Mouse (Mus musculus): Measurements from ENCODE around the gene Tek. TPM values are rescaled to one million over a fixed set of nuclear protein-coding genes. Genes with fewer than 3 reads are reported as not detected.

Gene Tek
- polyA plus RNA-seq (2014; fragmentation: Illumina TruSeq; extraction: RNeasy Lipid Tissue Mini Kit (QIAGEN cat#74804); ENCODE audit: low replicate concordance): 7.1 TPM

GRCm38 (mm10) chr4:94738838-94739731 is at the start of gene Tek:
Gene Tek, plus strand, starts transcription at chr4:94739289.

Other genes with a start within 250 kb of the Tek start
- not detected for gene Gm10306, start 182.7 kb upstream of the Tek start, polyA plus RNA-seq (2014; fragmentation: Illumina TruSeq; extraction: RNeasy Lipid Tissue Mini Kit (QIAGEN cat#74804); ENCODE audit: low replicate concordance)
- 27.8 TPM for gene Caap1, start 182.5 kb upstream of the Tek start, polyA plus RNA-seq (2014; fragmentation: Illumina TruSeq; extraction: RNeasy Lipid Tissue Mini Kit (QIAGEN cat#74804); ENCODE audit: low replicate concordance)
- gene Plaa, start 136.0 kb upstream of the Tek start, polyA plus RNA-seq (2014; fragmentation: Illumina TruSeq; extraction: RNeasy Lipid Tissue Mini Kit (QIAGEN cat#74804); ENCODE audit: low replicate concordance): 110 TPM
- gene Ift74, start 124.8 kb upstream of the Tek start, polyA plus RNA-seq (2014; fragmentation: Illumina TruSeq; extraction: RNeasy Lipid Tissue Mini Kit (QIAGEN cat#74804); ENCODE audit: low replicate concordance): 18.7 TPM
- gene Lrrc19, start 89.1 kb upstream of the Tek start, polyA plus RNA-seq (2014; fragmentation: Illumina TruSeq; extraction: RNeasy Lipid Tissue Mini Kit (QIAGEN cat#74804); ENCODE audit: low replicate concordance): 628 TPM
- 0.89 TPM for gene Eqtn, start 189.6 kb downstream of the Tek start, polyA plus RNA-seq (2014; fragmentation: Illumina TruSeq; extraction: RNeasy Lipid Tissue Mini Kit (QIAGEN cat#74804); ENCODE audit: low replicate concordance)
- 30.4 TPM for gene Mysm1, start 239.8 kb downstream of the Tek start, polyA plus RNA-seq (2014; fragmentation: Illumina TruSeq; extraction: RNeasy Lipid Tissue Mini Kit (QIAGEN cat#74804); ENCODE audit: low replicate concordance)